Mouse (Mus musculus) olfactory bulb, adult 2 months (tissue): ENCODE data around the gene Svop. TPM values are rescaled to one million over a fixed set of nuclear protein-coding genes. Genes with fewer than 3 reads are reported as not detected.

ENCODE experiments used
- H3K27ac ChIP-seq: fragments of 200-500 bp; 2 replicates; pipeline ENCODE4 v1.5.1; 2012; ENCODE audit warnings: low read depth, low read length; ENCODE audit not compliant: insufficient read depth
- H3K4me1 ChIP-seq: fragments of 200-500 bp; 2 replicates; pipeline ENCODE4 v1.6.1; 2012; ENCODE audit warnings: low read length; ENCODE audit not compliant: control insufficient read depth, insufficient read depth
- H3K4me3 ChIP-seq: fragments of 200-500 bp; 2 replicates; pipeline ENCODE4 v1.5.1; 2012; ENCODE audit warnings: mild to moderate bottlenecking, low read depth, low read length, moderate library complexity; ENCODE audit not compliant: insufficient read depth
- CTCF ChIP-seq: fragments of 200-500 bp; IDR thresholded peaks from 2 replicates; pipeline ENCODE4 v1.5.1; 2012; ENCODE audit warnings: low read depth, mild to moderate bottlenecking, low read length, moderate library complexity; ENCODE audit not compliant: insufficient read depth
- POLR2A ChIP-seq: fragments of 200-500 bp; IDR thresholded peaks from 2 replicates; pipeline ENCODE4 v1.6.1; 2012; ENCODE audit warnings: mild to moderate bottlenecking, low read depth, low read length, moderate library complexity; ENCODE audit not compliant: insufficient read depth
- WGBS: fragments of 180-500 bp; shearing (Covaris S2); methylation state at CpG from one replicate; pipeline ENCODE4 v1.1.7; 2018; 5-methylcytosine and 5-hydroxymethylcytosine counted together
- polyA plus RNA-seq: library from polyadenylated mRNA; stranded (reverse); fragments of >200 nt; gene quantifications from 2 replicates; pipeline ENCODE4 v1.2.4, GENCODE M21; 2012; ENCODE audit warnings: low replicate concordance; ENCODE audit not compliant: missing spikeins, insufficient read depth, insufficient read length

Gene Svop
- polyA plus RNA-seq, 1 experiment: not detected

DNA sequence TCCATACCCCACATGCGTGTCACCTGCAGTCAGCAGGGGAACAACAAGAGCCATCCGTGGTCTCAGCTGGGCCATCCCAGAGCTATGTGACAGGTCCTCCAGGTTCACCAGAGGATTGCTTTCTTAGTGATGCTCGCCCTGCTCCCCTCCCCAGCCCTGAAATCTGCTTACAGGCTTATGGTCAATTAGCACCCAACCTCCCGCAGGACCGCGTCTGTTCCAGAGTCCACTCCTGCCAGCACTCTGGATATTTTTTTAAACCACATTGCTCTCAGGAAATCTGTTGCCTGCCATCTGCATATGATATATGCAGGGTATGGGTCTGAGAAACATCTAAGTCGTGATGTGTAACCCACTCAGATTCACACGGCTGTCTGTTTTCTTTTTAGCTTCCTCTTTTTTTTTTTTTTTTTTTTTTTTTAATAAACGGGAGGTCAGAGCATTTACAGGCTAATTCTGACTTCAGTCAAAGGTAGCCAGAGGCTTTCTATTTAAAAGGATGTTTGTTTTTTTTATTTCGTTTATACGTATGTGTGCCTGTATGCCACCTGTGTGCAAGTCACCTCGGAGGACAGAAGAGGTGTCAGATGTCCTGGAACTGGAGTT is 3.4 kb downstream of the Svop start:
- TF ChIP-seq CTCF (no peak), POLR2A (no peak)
- WGBS: 76% methylated on average over 12 of the region's 12 CpGs
- Histone ChIP-seq H3K4me3 (no peak overlapping the region), H3K27ac (no peak overlapping the region), H3K4me1 (peaks cover 15% of the 10 kb centered on the region)

DNA sequence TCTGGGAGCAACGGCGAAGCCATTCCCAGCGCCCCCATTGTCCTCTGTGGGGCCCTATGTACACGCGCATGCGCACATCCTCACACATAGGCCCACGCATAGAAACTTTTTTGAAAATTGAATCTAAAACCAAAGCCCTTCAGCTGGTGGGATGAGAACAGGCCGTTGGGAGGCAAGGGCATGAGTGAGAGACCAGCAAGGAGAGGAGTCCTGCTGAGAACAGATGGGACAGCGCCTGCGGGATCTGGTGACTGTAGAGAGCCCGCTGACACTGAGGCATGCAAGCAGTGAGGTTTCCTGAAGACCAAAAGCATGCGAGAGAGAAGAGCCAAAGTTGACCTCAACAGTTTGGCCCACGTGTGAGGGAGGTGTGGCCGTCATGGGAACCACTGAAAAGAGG is 5.9 kb downstream of the Svop start:
- TF ChIP-seq CTCF (no peak), POLR2A (no peak)
- Histone ChIP-seq H3K27ac (no peak overlapping the region), H3K4me1 (peaks cover 13% of the 10 kb centered on the region), H3K4me3 (no peak overlapping the region)
- 82% methylated on average over 14 of the region's 14 CpGs for WGBS

DNA sequence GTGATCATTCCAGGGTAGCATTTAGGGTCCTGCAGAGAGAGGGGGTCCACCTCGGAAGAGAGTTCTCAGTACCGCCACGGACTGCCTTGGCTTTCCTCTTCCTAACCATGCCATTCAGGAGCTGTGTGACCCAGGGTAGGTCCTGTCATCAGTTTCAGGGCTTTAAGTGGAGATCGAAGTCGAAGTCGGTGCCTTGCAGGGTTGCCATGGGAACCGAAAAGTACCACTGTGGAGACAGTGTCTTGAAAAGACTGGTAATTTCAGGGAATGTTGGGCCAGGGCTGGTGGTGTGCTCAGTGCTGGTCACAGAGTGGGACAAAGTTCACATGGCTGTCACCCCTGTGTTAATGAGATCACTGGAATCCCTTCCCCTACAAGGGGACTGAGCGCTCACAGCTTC is 14.4 kb downstream of the Svop start:
- H3K27ac ChIP-seq: no peak overlapping the region
- no peak for TF ChIP-seq CTCF
- TF ChIP-seq POLR2A: no peak
- peaks cover 12% of the 10 kb centered on the region for H3K4me1 ChIP-seq
- H3K4me3 ChIP-seq: no peak overlapping the region
- 39% methylated on average over 8 of the region's 8 CpGs for WGBS

DNA sequence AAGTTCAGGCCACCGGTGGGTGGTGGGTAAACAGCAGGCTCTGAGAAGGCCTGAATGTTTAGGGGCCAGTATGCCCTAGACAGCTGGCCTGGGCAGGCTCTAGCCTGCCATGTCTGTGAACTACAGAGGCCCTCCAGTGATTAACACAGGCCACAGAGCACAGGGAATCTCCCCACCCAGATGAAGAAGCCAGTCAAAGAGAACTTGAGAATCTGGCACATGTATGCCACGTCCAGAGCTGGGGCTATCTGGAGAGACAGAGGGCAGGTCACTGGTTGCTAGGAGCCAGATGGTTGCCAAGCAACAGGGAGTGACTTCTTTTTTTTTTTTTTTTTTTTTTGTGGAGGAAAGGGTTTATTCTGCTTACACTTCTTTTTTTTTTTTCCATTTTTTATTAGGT is 19.1 kb downstream of the Svop start:
- TF ChIP-seq CTCF (no peak), POLR2A (no peak)
- no peak overlapping the region for H3K4me3 ChIP-seq
- 66% methylated on average over 2 of the region's 2 CpGs for WGBS
- H3K4me1 ChIP-seq: peaks cover 10% of the 10 kb centered on the region
- no peak overlapping the region for H3K27ac ChIP-seq

DNA sequence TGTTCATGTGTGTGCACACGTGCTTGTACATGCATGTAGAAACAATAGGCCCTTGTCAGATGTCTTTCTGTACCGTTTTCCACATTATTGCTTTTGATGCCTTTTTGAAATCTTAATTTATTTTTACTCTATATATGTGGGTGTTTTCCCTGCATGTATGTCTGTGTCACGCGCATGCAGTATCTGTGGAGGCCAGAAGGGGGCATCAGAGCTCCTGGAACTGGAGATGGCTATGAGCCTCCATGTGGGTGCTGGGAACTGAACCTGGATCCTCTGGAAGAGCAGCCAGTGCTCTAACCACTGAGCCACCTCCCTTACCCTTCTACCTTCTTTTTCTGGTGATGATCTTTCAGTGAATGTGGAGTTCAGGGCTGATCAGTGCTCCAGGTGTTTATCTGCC is 20.5 kb downstream of the Svop start:
- TF ChIP-seq POLR2A (no peak), CTCF (no peak)
- Histone ChIP-seq H3K27ac (no peak overlapping the region), H3K4me3 (no peak overlapping the region), H3K4me1 (peaks cover 9% of the 10 kb centered on the region; the same call in 1 of the 2 replicates)
- 89% methylated on average over 4 of the region's 4 CpGs for WGBS

DNA sequence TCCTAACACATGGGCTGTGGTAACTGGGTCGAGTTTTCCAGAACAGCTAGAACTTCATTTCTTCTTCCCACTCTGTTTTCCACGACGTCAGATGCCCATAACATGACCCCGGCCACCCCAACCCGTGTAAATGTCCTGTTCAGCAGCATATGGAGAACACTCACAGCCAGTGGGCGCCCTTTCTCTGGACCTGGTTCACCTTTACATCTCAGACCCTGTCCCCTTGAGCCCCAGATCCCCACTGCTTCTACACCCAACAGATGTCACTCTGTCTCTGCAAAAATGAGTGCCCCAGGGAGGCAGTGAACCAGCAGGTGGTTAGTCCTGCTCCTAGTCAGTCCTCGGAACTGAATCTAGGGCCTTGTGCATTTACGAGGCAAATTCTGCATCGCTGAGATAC is 23.4 kb downstream of the Svop start:
- 71% methylated on average over 9 of the region's 9 CpGs for WGBS
- peaks cover 7% of the 10 kb centered on the region; the same call in 1 of the 2 replicates for H3K4me1 ChIP-seq
- TF ChIP-seq POLR2A (no peak), CTCF (no peak)
- no peak overlapping the region for H3K4me3 ChIP-seq
- no peak overlapping the region for H3K27ac ChIP-seq

DNA sequence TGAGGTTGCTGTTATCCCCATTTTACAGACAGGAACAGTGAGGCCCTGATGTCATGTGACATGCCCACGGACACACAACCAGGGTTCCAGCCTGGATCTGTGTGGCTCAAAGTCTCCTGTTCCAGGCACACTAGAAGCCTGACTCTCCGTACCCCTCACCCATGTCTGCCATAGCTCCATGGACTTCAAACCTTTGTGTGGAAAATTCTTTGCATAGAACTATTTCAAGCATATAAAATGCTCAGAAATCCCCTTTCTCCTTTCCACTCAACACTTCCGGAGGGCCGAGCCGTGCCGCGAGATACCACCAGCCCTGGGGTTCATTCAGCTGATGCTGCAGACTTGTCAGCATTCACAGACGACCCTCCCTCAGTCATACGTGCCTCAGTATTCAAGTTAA is 23.8 kb downstream of the Svop start:
- TF ChIP-seq POLR2A (no peak), CTCF (no peak)
- Histone ChIP-seq H3K4me1 (peaks cover 7% of the 10 kb centered on the region; the same call in 1 of the 2 replicates), H3K27ac (no peak overlapping the region), H3K4me3 (no peak overlapping the region)
- 74% methylated on average over 9 of the region's 9 CpGs for WGBS

DNA sequence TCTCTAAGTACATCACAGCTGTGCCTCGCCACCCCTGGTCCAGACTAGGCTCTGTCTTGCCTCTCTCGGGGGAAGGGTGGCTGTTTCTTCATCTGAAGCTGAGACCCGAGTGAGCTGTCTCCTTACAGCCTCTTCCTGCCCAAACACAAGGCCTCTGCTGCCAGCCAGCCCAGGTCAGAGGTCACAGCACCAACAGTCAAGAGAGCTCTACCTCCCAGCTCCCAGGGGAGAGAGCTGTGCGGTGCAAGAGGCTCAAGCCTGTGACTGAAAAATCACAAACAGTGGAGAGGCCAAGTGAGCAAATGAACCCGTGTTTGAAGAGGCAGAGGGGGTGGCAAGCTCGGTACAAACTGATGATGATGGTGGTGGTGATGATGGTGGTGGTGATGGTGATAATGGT is 24.8 kb downstream of the Svop start:
- TF ChIP-seq POLR2A: no peak
- no peak for TF ChIP-seq CTCF

DNA sequence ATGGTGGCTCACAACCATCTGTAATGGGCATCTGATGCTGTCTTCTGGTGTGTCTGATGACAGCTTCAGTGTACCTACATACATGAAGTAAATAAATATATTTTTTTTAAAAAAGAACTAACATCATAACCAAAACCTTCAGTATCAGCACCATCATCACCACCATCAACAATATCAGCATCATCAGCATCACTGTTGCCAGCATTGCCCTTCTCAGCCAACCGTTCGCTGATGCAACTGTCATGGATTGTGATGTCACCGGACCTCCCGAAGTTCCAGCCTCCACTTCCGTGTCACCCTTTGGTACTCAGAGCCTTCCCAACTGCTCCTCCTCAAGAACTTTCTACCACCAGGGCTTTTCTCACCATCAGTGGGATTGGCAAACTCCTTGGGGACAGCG is 26.2 kb downstream of the Svop start, which contains the start of gene Usp30:
Gene Usp30, plus strand, starts transcription at position 301 of the 400 bp plus-strand sequence.
- no peak within 1 kb of the TSS for H3K4me3 ChIP-seq
- TF ChIP-seq POLR2A: no peak
- no peak for TF ChIP-seq CTCF
- H3K4me1 ChIP-seq: 0 out of 2 replicates have a peak, but pooled peaks cover 7% of the 10 kb centered on the region
- WGBS: 92% methylated on average over 6 of the region's 6 CpGs
- no peak within 1 kb of the TSS for H3K27ac ChIP-seq

More for the DNA sequence above, 24.8 kb downstream of the Svop start:
- no peak overlapping the region for H3K4me3 ChIP-seq
- H3K27ac ChIP-seq: no peak overlapping the region
- H3K4me1 ChIP-seq: 0 out of 2 replicates have a peak, but pooled peaks cover 7% of the 10 kb centered on the region
- 54% methylated on average over 6 of the region's 6 CpGs for WGBS

DNA sequence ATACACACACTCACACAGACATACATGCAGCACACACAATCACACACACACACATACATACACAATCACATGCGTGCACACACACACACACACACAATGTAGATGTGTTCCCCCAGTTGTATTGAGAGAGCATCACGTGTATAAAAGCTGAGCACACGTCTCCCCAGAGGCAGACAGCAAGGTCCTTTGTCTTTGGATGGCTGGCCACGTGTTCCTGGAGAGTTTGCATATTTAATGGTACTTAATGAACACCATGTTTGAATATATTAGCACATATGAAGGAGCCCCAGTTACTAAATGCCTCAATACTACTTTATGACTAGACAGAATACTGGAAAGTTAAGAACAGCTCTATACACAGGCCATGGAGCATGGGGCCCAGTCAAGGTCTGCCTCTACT is 27.4 kb downstream of the Svop start:
- H3K27ac ChIP-seq: no peak overlapping the region
- H3K4me1 ChIP-seq: 0 out of 2 replicates have a peak, but pooled peaks cover 6% of the 10 kb centered on the region
- H3K4me3 ChIP-seq: no peak overlapping the region
- WGBS: 35% methylated on average over 4 of the region's 4 CpGs
- TF ChIP-seq CTCF (no peak), POLR2A (no peak)
